Mouse (Mus musculus): ENCODE data around the gene Gng8. TPM values are rescaled to one million over a fixed set of nuclear protein-coding genes. Genes with fewer than 3 reads are reported as not detected.

Gene Gng8
- total and polyA plus RNA-seq, 2 experiments from 2014 or later: 16.4 TPM; not detected in 1

- Histone ChIP-seq H3K4me1 (ENCODE audit: insufficient read depth) (peaks cover 7% of the 10 kb centered on the region; the same call in 1 of the 2 replicates), H3K27me3 (ENCODE audit: insufficient read depth, low read length) (no peaks in the 10 kb centered on the region), H3K9me3 (ENCODE audit: low read length) (no peaks in the 10 kb centered on the region), H3K9ac (peak within 1 kb of the TSS; percentile 86), H3K4me2 (ENCODE audit: low read depth) (peak within 1 kb of the TSS; percentile 82), H3K27ac (ENCODE audit: low read depth, low read length) (peak within 1 kb of the TSS; percentile 89), H3K4me3 (ENCODE audit: low read depth, low read length) (peak within 1 kb of the TSS; percentile 74), H3K36me3 (ENCODE audit: insufficient read depth) (no peaks in the 10 kb centered on the region)
- DNase-seq: no peak
- ATAC-seq: no peak
- 0% methylated on average over 1 of the region's 1 CpGs for WGBS
- no peak for TF ChIP-seq CTCF (IDR thresholded peaks at IDR 0.05; ENCODE audit: low read depth)
Measured at GRCm38 (mm10) chr7:16875310-16875325, 16.5 kb upstream of the Gng8 start, which contains the start of gene Dact3. Gene Dact3, plus strand, starts transcription at chr7:16875317.

GRCm38 (mm10) chr7:16875326-16875725 lies 16.3 kb upstream of the Gng8 start:
- ATAC-seq (peak; percentile 47), DNase-seq (no peak)
- 1% methylated on average over 14 of the region's 42 CpGs for WGBS

GRCm38 (mm10) chr7:16876006-16876405 lies 15.6 kb upstream of the Gng8 start:
- 11% methylated on average over 11 of the region's 11 CpGs for WGBS

More at GRCm38 (mm10) chr7:16875326-16875725, 16.3 kb upstream of the Gng8 start:
- Histone ChIP-seq H3K27ac (ENCODE audit: low read depth, low read length) (peak overlapping the region; percentile 87), H3K9ac (peak overlapping the region; percentile 86), H3K27me3 (ENCODE audit: insufficient read depth, low read length) (no peaks in the 10 kb centered on the region), H3K4me2 (ENCODE audit: low read depth) (peak overlapping the region; percentile 82), H3K36me3 (ENCODE audit: insufficient read depth) (no peaks in the 10 kb centered on the region), H3K9me3 (ENCODE audit: low read length) (no peaks in the 10 kb centered on the region), H3K4me3 (ENCODE audit: low read depth, low read length) (peak overlapping the region; percentile 74), H3K4me1 (ENCODE audit: insufficient read depth) (peaks cover 7% of the 10 kb centered on the region; the same call in 1 of the 2 replicates)
- TF ChIP-seq CTCF (IDR thresholded peaks at IDR 0.05; ENCODE audit: low read depth): no peak

GRCm38 (mm10) chr7:16876608-16877007 lies 15.0 kb upstream of the Gng8 start:
- no peak for TF ChIP-seq CTCF (IDR thresholded peaks at IDR 0.05; ENCODE audit: low read depth)
- ATAC-seq (no peak), DNase-seq (no peak)
- Histone ChIP-seq H3K4me2 (ENCODE audit: low read depth) (peak overlapping the region; percentile 82), H3K9me3 (ENCODE audit: low read length) (no peaks in the 10 kb centered on the region), H3K27ac (ENCODE audit: low read depth, low read length) (no peak overlapping the region), H3K4me3 (ENCODE audit: low read depth, low read length) (peak overlapping the region; percentile 74), H3K27me3 (ENCODE audit: insufficient read depth, low read length) (no peaks in the 10 kb centered on the region), H3K4me1 (ENCODE audit: insufficient read depth) (peaks cover 7% of the 10 kb centered on the region; the same call in 1 of the 2 replicates), H3K36me3 (ENCODE audit: insufficient read depth) (no peaks in the 10 kb centered on the region), H3K9ac (peak overlapping the region; percentile 86)
- WGBS: 6% methylated on average over 13 of the region's 13 CpGs

More at GRCm38 (mm10) chr7:16876006-16876405, 15.6 kb upstream of the Gng8 start:
- Histone ChIP-seq H3K4me3 (ENCODE audit: low read depth, low read length) (peak overlapping the region; percentile 74), H3K4me1 (ENCODE audit: insufficient read depth) (peaks cover 7% of the 10 kb centered on the region; the same call in 1 of the 2 replicates), H3K27ac (ENCODE audit: low read depth, low read length) (no peak overlapping the region), H3K9me3 (ENCODE audit: low read length) (no peaks in the 10 kb centered on the region), H3K36me3 (ENCODE audit: insufficient read depth) (no peaks in the 10 kb centered on the region), H3K27me3 (ENCODE audit: insufficient read depth, low read length) (no peaks in the 10 kb centered on the region), H3K9ac (peak overlapping the region; percentile 86), H3K4me2 (ENCODE audit: low read depth) (peak overlapping the region; percentile 82)
- no peak for DNase-seq
- no peak for TF ChIP-seq CTCF (IDR thresholded peaks at IDR 0.05; ENCODE audit: low read depth)
- no peak for ATAC-seq

- Histone ChIP-seq H3K27me3 (ENCODE audit: insufficient read depth, low read length) (no peaks in the 10 kb centered on the region), H3K4me3 (ENCODE audit: low read depth, low read length) (no peak overlapping the region), H3K4me2 (ENCODE audit: low read depth) (no peak overlapping the region), H3K27ac (ENCODE audit: low read depth, low read length) (no peak overlapping the region), H3K4me1 (ENCODE audit: insufficient read depth) (peaks cover 7% of the 10 kb centered on the region; the same call in 1 of the 2 replicates), H3K36me3 (ENCODE audit: insufficient read depth) (no peaks in the 10 kb centered on the region), H3K9me3 (ENCODE audit: low read length) (no peaks in the 10 kb centered on the region), H3K9ac (no peak overlapping the region)
- no peak for TF ChIP-seq CTCF (IDR thresholded peaks at IDR 0.05; ENCODE audit: low read depth)
- WGBS: 87% methylated on average over 3 of the region's 3 CpGs
- DNase-seq (no peak), ATAC-seq (no peak)
Measured at GRCm38 (mm10) chr7:16877717-16878116, 13.9 kb upstream of the Gng8 start.

GRCm38 (mm10) chr7:16879796-16880547 lies 11.6 kb upstream of the Gng8 start:
- TF ChIP-seq CTCF (IDR thresholded peaks at IDR 0.05; ENCODE audit: low read depth): no peak
- ATAC-seq: no peak
- 23% methylated on average over 9 of the region's 9 CpGs for WGBS
- Histone ChIP-seq H3K4me3 (ENCODE audit: low read depth, low read length) (no peak overlapping the region), H3K9ac (0 out of 2 replicates have a peak overlapping the region, but pooled peaks have one; percentile 22), H3K9me3 (ENCODE audit: low read length) (no peaks in the 10 kb centered on the region), H3K4me2 (ENCODE audit: low read depth) (no peak overlapping the region), H3K27me3 (ENCODE audit: insufficient read depth, low read length) (peaks cover 14% of the 10 kb centered on the region), H3K36me3 (ENCODE audit: insufficient read depth) (peaks cover 10% of the 10 kb centered on the region; the same call in 1 of the 2 replicates), H3K4me1 (ENCODE audit: insufficient read depth) (peaks cover 7% of the 10 kb centered on the region; the same call in 1 of the 2 replicates), H3K27ac (ENCODE audit: low read depth, low read length) (no peak overlapping the region)
- DNase-seq: no peak

GRCm38 (mm10) chr7:16880615-16881014 lies 11.0 kb upstream of the Gng8 start:
- Histone ChIP-seq H3K9ac (no peak overlapping the region), H3K4me3 (ENCODE audit: low read depth, low read length) (no peak overlapping the region)
- WGBS: 24% methylated on average over 5 of the region's 5 CpGs

More at GRCm38 (mm10) chr7:16880615-16881014, 11.0 kb upstream of the Gng8 start:
- Histone ChIP-seq H3K27me3 (ENCODE audit: insufficient read depth, low read length) (peaks cover 14% of the 10 kb centered on the region), H3K27ac (ENCODE audit: low read depth, low read length) (no peak overlapping the region), H3K4me2 (ENCODE audit: low read depth) (no peak overlapping the region), H3K9me3 (ENCODE audit: low read length) (no peaks in the 10 kb centered on the region), H3K4me1 (ENCODE audit: insufficient read depth) (peaks cover 7% of the 10 kb centered on the region; the same call in 1 of the 2 replicates), H3K36me3 (ENCODE audit: insufficient read depth) (peaks cover 12% of the 10 kb centered on the region; the same call in 1 of the 2 replicates)
- ATAC-seq: no peak
- no peak for DNase-seq
- TF ChIP-seq CTCF (IDR thresholded peaks at IDR 0.05; ENCODE audit: low read depth): no peak

Measured in forebrain, postnatal 0 days (tissue).